Mouse (Mus musculus): ENCODE data around the gene Bad. TPM values are rescaled to one million over a fixed set of nuclear protein-coding genes. Genes with fewer than 3 reads are reported as not detected.

Gene Bad
- polyA plus RNA-seq, 1 experiment = 59.1 TPM

DNA sequence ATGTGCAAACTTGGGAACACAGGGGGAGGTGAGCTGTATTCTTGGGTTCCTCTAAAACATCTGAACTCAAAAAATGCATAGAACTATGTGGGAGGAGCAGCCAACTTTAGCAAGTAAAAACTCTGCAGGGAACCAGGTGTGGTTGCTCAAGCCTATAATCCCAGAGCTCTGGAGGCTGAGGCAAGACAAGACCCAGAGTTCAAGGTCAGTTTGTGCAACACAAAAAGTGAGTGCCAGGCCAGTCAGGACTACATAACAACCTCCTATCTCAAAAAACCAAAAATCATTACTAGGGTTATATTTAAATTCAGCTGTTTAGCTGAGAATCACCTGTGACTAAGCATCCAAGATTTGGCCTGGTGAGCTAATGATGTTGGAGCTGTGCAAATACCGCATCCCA is 9.6 kb upstream of the Bad start:
- Histone ChIP-seq H3K4me3 (ENCODE audit: control insufficient read depth, insufficient read depth, low read length) (no peak overlapping the region), H3K27me3 (ENCODE audit: control insufficient read depth, insufficient read depth, low read length) (peaks cover 21% of the 10 kb centered on the region; the same call in 1 of the 2 replicates)
- 69% methylated on average over 1 of the region's 1 CpGs for WGBS

DNA sequence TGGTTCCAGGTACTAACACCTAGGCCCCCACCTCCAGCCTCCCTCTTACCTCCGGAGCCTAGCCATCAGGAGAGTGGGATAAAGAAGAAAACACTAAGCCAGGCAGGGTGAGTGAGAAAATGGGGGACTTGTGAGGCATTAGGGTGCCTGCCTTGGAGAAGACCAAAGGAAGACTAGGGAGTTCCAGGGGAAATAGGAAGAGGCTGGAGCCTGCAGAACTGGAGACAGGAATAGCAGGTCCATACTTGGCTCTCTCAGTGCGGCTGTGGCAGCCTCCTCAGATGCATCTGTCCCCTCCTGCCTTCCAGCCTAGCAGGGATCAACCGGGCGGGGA is 8.6 kb upstream of the Bad start:
- DNase-seq = no peak
- Histone ChIP-seq H3K4me3 (ENCODE audit: control insufficient read depth, insufficient read depth, low read length) (no peak overlapping the region), H3K27me3 (ENCODE audit: control insufficient read depth, insufficient read depth, low read length) (peaks cover 19% of the 10 kb centered on the region; the same call in 1 of the 2 replicates), H3K4me1 (replicated peaks; ENCODE audit: control insufficient read depth, insufficient read depth, low read length) (peaks cover 7% of the 10 kb centered on the region), H3K36me3 (ENCODE audit: control insufficient read depth, insufficient read depth, low read length) (no peaks in the 10 kb centered on the region), H3K27ac (ENCODE audit: control insufficient read depth, insufficient read depth, low read length) (no peak overlapping the region)
- TF ChIP-seq CTCF (IDR thresholded peaks at IDR 0.05; ENCODE audit: borderline replicate concordance, control insufficient read depth, extremely low read depth, insufficient read depth, low read length, poor library complexity) (no peak), POLR2A (IDR thresholded peaks at IDR 0.05; ENCODE audit: control insufficient read depth, extremely low read depth, insufficient read depth, low read length, poor library complexity) (no peak)
- WGBS = 57% methylated on average over 4 of the region's 4 CpGs

More for the DNA sequence above, 9.6 kb upstream of the Bad start:
- Histone ChIP-seq H3K36me3 (ENCODE audit: control insufficient read depth, insufficient read depth, low read length) (no peaks in the 10 kb centered on the region), H3K27ac (ENCODE audit: control insufficient read depth, insufficient read depth, low read length) (no peak overlapping the region), H3K4me1 (replicated peaks; ENCODE audit: control insufficient read depth, insufficient read depth, low read length) (peaks cover 7% of the 10 kb centered on the region)
- DNase-seq = no peak
- TF ChIP-seq POLR2A (IDR thresholded peaks at IDR 0.05; ENCODE audit: control insufficient read depth, extremely low read depth, insufficient read depth, low read length, poor library complexity) (no peak), CTCF (IDR thresholded peaks at IDR 0.05; ENCODE audit: borderline replicate concordance, control insufficient read depth, extremely low read depth, insufficient read depth, low read length, poor library complexity) (no peak)

DNA sequence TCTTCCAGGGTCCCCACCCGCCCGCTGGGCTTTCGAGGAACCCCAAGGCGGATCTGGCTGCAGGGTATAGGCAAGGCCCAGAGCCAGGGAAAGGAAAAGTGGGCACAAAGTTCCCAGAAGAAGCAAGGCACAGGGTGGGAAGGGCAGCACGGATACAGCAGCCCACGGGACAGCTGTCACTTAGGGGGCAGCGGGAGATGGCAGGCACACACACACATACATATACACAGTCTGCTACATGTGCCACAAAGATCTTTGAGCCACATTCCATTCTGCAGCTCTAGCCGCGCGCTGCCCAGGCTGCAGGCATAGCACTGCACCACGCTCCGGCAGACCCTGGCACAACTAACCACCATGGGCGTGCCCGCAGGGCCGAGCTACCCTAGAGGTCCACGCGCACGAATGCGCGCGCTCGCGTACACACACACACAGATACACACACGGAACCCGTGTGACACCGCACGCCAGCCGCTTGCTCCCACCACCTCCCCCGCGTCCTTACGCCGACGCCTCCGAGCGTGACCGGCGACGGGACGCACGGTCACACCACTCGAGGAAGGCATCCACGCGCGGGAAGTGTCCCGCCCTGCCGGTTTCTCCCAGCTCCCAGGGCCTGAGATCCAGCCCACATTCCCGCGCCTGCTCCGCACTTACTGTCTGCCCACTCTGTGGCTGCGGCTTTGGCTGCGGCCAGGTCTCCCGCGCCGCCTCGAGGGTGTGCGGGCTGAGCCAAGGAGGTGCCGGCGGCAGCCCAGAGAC is 8.0 kb upstream of the Bad start:
- 7% methylated on average over 58 of the region's 58 CpGs for WGBS
- Histone ChIP-seq H3K27ac (ENCODE audit: control insufficient read depth, insufficient read depth, low read length) (no peak overlapping the region), H3K4me3 (ENCODE audit: control insufficient read depth, insufficient read depth, low read length) (no peak overlapping the region), H3K4me1 (replicated peaks; ENCODE audit: control insufficient read depth, insufficient read depth, low read length) (peaks cover 7% of the 10 kb centered on the region), H3K27me3 (ENCODE audit: control insufficient read depth, insufficient read depth, low read length) (peaks cover 17% of the 10 kb centered on the region; the same call in 1 of the 2 replicates), H3K36me3 (ENCODE audit: control insufficient read depth, insufficient read depth, low read length) (no peaks in the 10 kb centered on the region)
- TF ChIP-seq POLR2A (IDR thresholded peaks at IDR 0.05; ENCODE audit: control insufficient read depth, extremely low read depth, insufficient read depth, low read length, poor library complexity) (no peak), CTCF (IDR thresholded peaks at IDR 0.05; ENCODE audit: borderline replicate concordance, control insufficient read depth, extremely low read depth, insufficient read depth, low read length, poor library complexity) (no peak)
- DNase-seq = no peak

DNA sequence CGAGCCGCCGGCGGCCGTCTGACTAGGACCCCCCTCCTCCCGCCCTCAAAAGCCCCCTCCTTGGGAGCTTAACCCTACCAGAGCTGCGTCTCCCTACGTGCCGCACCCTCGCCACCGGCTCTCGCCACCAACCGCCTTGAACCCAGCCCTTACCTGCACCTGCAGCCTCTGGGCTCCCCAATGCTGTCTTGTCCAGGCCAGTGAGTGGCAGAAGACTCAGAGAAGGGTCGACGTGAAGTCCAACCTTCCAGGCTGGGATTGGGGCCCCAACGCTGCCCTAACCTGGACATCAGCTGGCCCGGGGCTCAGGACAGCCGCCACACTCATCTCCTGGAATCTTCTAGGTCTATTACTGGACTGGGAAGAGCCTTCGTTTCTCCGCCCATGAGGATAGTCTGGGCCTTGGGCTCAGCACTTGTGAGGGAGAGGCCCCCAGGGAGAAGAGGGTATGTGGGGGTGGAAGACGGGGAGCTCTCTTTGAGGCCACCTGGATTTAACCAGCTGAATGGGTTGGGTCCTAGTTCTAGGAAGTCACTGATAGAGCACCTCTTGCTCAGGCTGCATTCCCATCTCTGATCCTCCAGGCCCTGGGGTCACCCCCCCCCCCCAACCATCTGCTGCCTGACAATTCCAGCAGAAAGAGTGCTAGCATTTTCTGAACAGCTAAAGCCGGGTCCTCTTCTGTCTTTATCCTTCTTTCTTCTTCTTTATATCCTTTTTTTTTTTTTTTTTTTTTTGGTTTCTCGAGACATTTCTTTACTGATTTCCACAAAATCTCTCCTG is 7.3 kb upstream of the Bad start, which contains the start of gene Kcnk4:
Gene Kcnk4, minus strand, starts transcription at position 321 of the 783 bp plus-strand sequence.
- 23% methylated on average over 23 of the region's 23 CpGs for WGBS
- H3K4me3 ChIP-seq (ENCODE audit: control insufficient read depth, insufficient read depth, low read length) = no peak within 1 kb of the TSS
- DNase-seq = no peak
- peaks cover 17% of the 10 kb centered on the region; the same call in 1 of the 2 replicates for H3K27me3 ChIP-seq (ENCODE audit: control insufficient read depth, insufficient read depth, low read length)
- H3K4me1 ChIP-seq (replicated peaks; ENCODE audit: control insufficient read depth, insufficient read depth, low read length) = peaks cover 7% of the 10 kb centered on the region
- no peaks in the 10 kb centered on the region for H3K36me3 ChIP-seq (ENCODE audit: control insufficient read depth, insufficient read depth, low read length)
- no peak for TF ChIP-seq CTCF (IDR thresholded peaks at IDR 0.05; ENCODE audit: borderline replicate concordance, control insufficient read depth, extremely low read depth, insufficient read depth, low read length, poor library complexity)
- no peak for TF ChIP-seq POLR2A (IDR thresholded peaks at IDR 0.05; ENCODE audit: control insufficient read depth, extremely low read depth, insufficient read depth, low read length, poor library complexity)
- no peak within 1 kb of the TSS for H3K27ac ChIP-seq (ENCODE audit: control insufficient read depth, insufficient read depth, low read length)

DNA sequence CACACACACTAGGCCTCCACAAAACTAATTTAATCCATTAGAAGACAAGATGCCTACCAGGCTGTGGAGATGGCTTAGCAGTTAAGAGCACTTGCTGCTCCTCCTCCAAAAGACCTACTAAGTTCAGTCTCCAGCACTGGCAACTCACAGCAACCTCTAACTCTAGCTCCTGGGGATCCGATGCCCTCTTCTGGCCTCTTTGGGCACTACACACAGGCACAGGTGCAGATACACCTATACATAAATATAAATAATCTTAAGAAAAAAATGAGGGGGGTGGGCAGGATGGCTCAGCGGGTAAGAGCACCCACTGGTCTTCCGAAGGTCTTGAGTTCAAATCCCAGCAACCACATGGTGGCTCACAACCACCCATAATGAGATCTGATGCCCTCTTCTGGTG is 5.4 kb upstream of the Bad start:
- DNase-seq = no peak
- Histone ChIP-seq H3K4me1 (replicated peaks; ENCODE audit: control insufficient read depth, insufficient read depth, low read length) (peaks cover 13% of the 10 kb centered on the region), H3K4me3 (ENCODE audit: control insufficient read depth, insufficient read depth, low read length) (no peak overlapping the region), H3K27me3 (ENCODE audit: control insufficient read depth, insufficient read depth, low read length) (peaks cover 17% of the 10 kb centered on the region; the same call in 1 of the 2 replicates), H3K27ac (ENCODE audit: control insufficient read depth, insufficient read depth, low read length) (no peak overlapping the region), H3K36me3 (ENCODE audit: control insufficient read depth, insufficient read depth, low read length) (no peaks in the 10 kb centered on the region)
- WGBS = 52% methylated on average over 3 of the region's 3 CpGs
- no peak for TF ChIP-seq POLR2A (IDR thresholded peaks at IDR 0.05; ENCODE audit: control insufficient read depth, extremely low read depth, insufficient read depth, low read length, poor library complexity)
- TF ChIP-seq CTCF (IDR thresholded peaks at IDR 0.05; ENCODE audit: borderline replicate concordance, control insufficient read depth, extremely low read depth, insufficient read depth, low read length, poor library complexity) = no peak

Data from thymus, adult 2 months (tissue).